Mouse (Mus musculus) CD4-positive naive resting alpha-beta T cell, adult 76 days (primary cell): Measurements from ENCODE around the gene Zfp772. TPM values are rescaled to one million over a fixed set of nuclear protein-coding genes. Genes with fewer than 3 reads are reported as not detected.

Experiments used
- total RNA-seq: library from RNA; stranded (reverse); gene quantifications from one replicate; pipeline ENCODE4 v1.2.4, GENCODE M21; 2023

Gene Zfp772
- 1.6 TPM for total RNA-seq

GRCm38 (mm10) chr7:7209313-7210151 is at the start of gene Zfp772:
Gene Zfp772, minus strand, starts transcription at chr7:7209998.

GRCm38 (mm10) chr7:7247228-7247627 is 37.4 kb upstream of the Zfp772 start, which contains the start of gene Vmn2r29:
Gene Vmn2r29, minus strand, starts transcription at chr7:7247328.

DNA sequence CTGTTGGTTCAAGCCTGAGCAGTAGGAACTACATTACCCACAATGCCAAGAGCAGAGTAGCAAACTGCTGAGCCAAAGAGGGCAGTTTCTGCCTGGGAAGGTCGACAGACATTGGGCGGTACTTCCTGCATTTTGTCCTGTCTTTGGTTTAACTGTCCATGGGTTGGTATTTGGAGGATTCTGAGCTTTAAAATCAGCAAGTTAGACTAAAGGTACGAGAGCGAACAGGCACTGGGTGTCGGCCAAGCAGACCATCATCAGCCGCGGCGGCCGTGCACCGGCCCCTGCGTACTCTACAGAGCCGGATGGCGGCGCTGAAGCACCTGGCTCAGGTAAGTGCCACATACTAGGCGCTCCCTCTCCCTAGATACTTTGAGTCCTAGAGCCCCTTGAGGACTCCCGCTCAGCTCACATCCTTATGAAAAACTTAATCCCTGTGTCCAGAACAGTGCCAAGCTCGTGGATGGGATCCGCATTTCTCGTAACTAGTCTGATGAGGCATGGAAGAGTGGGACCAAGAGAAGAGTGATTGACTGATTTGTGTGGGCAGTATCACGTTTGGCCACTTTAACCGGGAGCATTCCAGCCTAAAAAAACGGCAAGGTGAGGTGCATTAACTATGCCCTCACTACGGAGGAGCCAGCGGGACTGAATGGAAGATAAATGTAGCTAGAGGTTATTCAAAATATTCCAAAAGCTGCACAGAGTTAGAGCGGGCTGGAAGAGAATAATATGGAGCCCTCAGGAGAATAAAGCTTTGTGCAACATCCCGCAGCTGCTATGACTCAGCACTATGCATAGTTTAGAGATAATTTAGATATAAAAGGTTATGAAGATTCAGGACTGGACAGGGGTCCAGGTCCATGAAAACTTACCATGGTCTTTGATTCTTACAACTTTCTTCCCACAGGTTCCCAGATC is 38.3 kb downstream of the Zfp772 start, which contains the start of gene Zfp418:
Gene Zfp418 (plus strand): TSS at position 104 of the 921 bp plus-strand sequence.

Other genes with a start within 250 kb of the Zfp772 start
- not detected for gene Aurkc, start 214.7 kb downstream of the Zfp772 start, total RNA-seq
- 37.3 TPM for gene Zfp954, start 88.5 kb downstream of the Zfp772 start, total RNA-seq
- gene Zfp773, start 73.2 kb downstream of the Zfp772 start, total RNA-seq = 6.2 TPM
- gene Zfp418, start 38.7 kb downstream of the Zfp772 start, total RNA-seq = 2.1 TPM
- gene Vmn2r29, start 37.3 kb upstream of the Zfp772 start, total RNA-seq = not detected
- gene Gm45844, start 68.3 kb upstream of the Zfp772 start, total RNA-seq = 2.1 TPM
- gene Clcn4, start 90.9 kb upstream of the Zfp772 start, total RNA-seq = 47.1 TPM
- not detected for gene Vmn2r30, start 127.6 kb upstream of the Zfp772 start, total RNA-seq
- not detected for gene Gm45783, start 164.6 kb upstream of the Zfp772 start, total RNA-seq
- not detected for gene Vmn2r31, start 189.7 kb upstream of the Zfp772 start, total RNA-seq